Mouse (Mus musculus) liver, postnatal 0 days (tissue): ENCODE data around the gene Bicra. TPM values are rescaled to one million over a fixed set of nuclear protein-coding genes. Genes with fewer than 3 reads are reported as not detected.

Experiments
- ATAC-seq: fragments of 200-750 bp; cut with Nextera tagmentation; 2 replicates; pipeline ENCODE4 v1.8.0; 2017; ENCODE audit warnings: mild to moderate bottlenecking, moderate library complexity
- DNase-seq: peaks from one replicate; pipeline ENCODE4 v3.0.0-alpha.2; 2016
- H3K27ac ChIP-seq: fragments of 300-500 bp; sonication (generic); 2 replicates; pipeline ENCODE4 v1.5.1; 2014; ENCODE audit warnings: antibody characterized with exemption, moderate library complexity, mild to moderate bottlenecking, low read depth
- H3K27me3 ChIP-seq: fragments of 300-500 bp; sonication (generic); 2 replicates; pipeline ENCODE4 v1.6.1; 2014; ENCODE audit warnings: low read length, control low read depth, mixed read lengths; ENCODE audit not compliant: insufficient read depth
- H3K36me3 ChIP-seq: fragments of 300-500 bp; sonication (generic); replicated peaks from 2 replicates; pipeline ENCODE4 v1.6.1; 2014; ENCODE audit warnings: mild to moderate bottlenecking, control low read depth, low read length, moderate library complexity, mixed read lengths; ENCODE audit not compliant: insufficient read depth
- H3K4me1 ChIP-seq: fragments of 300-500 bp; sonication (generic); 2 replicates; pipeline ENCODE4 v1.6.1; 2014; ENCODE audit warnings: antibody characterized with exemption, mild to moderate bottlenecking, control low read depth; ENCODE audit not compliant: insufficient read depth
- H3K4me2 ChIP-seq: fragments of 300-500 bp; sonication (generic); 2 replicates; pipeline ENCODE4 v1.6.1; 2014; ENCODE audit warnings: low read depth, mild to moderate bottlenecking, low read length, moderate library complexity, mixed read lengths
- H3K4me3 ChIP-seq: fragments of 300-500 bp; sonication (generic); 2 replicates; pipeline ENCODE4 v1.5.1; 2014; ENCODE audit warnings: low read depth, low read length
- H3K9ac ChIP-seq: fragments of 300-500 bp; sonication (generic); replicated peaks from 2 replicates; pipeline ENCODE4 v1.6.1; 2014; ENCODE audit warnings: mild to moderate bottlenecking, moderate library complexity
- H3K9me3 ChIP-seq: fragments of 300-500 bp; sonication (generic); 2 replicates; pipeline ENCODE4 v1.6.1; 2016; ENCODE audit warnings: mild to moderate bottlenecking, control low read depth, low read length, mixed read lengths
- CTCF ChIP-seq: sonication (generic); IDR thresholded peaks from 2 replicates; pipeline ENCODE4 v1.5.1; 2016; ENCODE audit warnings: antibody characterized with exemption, low read depth
- EP300 ChIP-seq: IDR thresholded peaks from 2 replicates; pipeline ENCODE4 v1.6.1; 2016; ENCODE audit warnings: antibody characterized with exemption, low read depth, mild to moderate bottlenecking
- WGBS: fragments of 180-500 bp; shearing (Covaris S2); extraction: QIAGEN DNeasy Blood & Tissue Kit; methylation state at CpG from one replicate; pipeline ENCODE4 v1.1.7; 2014; ENCODE audit not compliant: insufficient replicate concordance; 5-methylcytosine and 5-hydroxymethylcytosine counted together
- polyA plus RNA-seq: library from polyadenylated mRNA; unstranded; fragments of >200 nt; fragmentation: Nextera tagmentation; extraction: Ambion mirVana; gene quantifications from 2 replicates; pipeline ENCODE4 v1.2.1, GENCODE M21; 2015

The Bicra gene
- polyA plus RNA-seq, 1 experiment from 2014 or later, result 1.0 TPM

DNA sequence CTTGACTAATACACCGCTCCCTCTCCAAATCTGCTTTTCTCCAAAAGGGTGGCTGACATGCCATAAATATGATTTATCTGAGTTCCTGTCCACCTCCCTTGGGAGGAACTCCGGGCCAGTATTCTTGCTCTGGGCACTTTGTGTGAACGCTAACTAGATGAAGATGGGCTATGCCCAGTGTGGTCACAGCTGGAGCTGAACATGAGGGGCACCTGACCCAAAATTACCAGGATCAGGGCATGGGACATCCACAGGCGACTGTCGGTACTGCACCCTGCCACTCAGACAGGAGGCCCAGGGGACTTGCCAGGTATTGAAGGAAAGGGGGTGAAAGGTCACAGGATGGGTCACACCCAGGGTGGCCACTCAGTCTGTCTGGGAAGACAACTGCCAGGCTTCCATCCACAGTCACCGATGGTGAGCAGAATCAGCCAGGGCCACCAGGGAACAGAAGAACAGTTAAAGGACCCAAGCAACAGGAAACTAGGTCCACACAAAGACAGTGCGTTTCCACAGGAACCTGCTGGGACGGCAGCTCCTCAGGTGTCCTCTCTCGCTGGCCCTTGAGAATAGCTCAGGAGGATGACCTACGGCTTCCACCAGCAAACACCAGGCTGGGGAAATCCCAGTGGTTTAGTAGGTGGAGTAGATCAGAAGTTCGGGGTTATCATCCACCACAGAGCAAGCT is 35.0 kb downstream of the Bicra start:
- Histone ChIP-seq H3K9me3 (no peaks in the 10 kb centered on the region), H3K36me3 (no peaks in the 10 kb centered on the region), H3K27ac (no peak overlapping the region), H3K4me3 (no peak overlapping the region), H3K9ac (no peak overlapping the region), H3K4me2 (no peak overlapping the region), H3K27me3 (no peaks in the 10 kb centered on the region), H3K4me1 (peaks cover 55% of the 10 kb centered on the region)
- DNase-seq (peak; percentile 62), ATAC-seq (peak; percentile 62)
- TF ChIP-seq EP300, result no peak
- peak; percentile 74 for TF ChIP-seq CTCF
- WGBS, result 75% methylated on average over 11 of the region's 11 CpGs

GRCm38 (mm10) chr7:16011418-16012085 is 36.2 kb downstream of the Bicra start:
- DNase-seq (no peak), ATAC-seq (no peak)
- Histone ChIP-seq H3K27me3 (no peaks in the 10 kb centered on the region), H3K4me2 (peak overlapping the region; percentile 34; the same call in 1 of the 2 replicates), H3K27ac (no peak overlapping the region), H3K9me3 (no peaks in the 10 kb centered on the region), H3K36me3 (no peaks in the 10 kb centered on the region), H3K9ac (no peak overlapping the region), H3K4me3 (no peak overlapping the region), H3K4me1 (peaks cover 50% of the 10 kb centered on the region)
- WGBS, result 29% methylated on average over 7 of the region's 7 CpGs
- TF ChIP-seq CTCF, result no peak
- no peak for TF ChIP-seq EP300

DNA sequence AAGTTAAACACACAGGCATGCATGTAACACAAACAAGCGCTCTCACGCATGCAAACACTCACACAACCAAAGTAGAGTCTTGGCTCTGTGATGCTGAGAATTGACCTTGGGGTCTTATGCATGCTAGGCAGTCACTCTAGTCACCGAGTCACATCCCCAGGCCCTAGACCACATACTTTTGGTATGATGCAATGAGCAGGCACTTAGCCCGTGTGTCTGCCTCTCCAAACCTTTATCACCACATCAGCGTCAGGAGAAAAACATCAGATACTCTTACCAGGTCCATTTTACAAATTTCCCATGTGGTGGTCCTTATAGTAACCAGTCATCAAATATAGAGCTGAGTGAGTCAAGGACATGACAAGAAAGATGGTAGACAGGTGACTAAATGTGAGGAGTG is 37.1 kb downstream of the Bicra start:
- WGBS, result 72% methylated on average over 5 of the region's 5 CpGs
- H3K4me2 ChIP-seq, result no peak overlapping the region
- no peak overlapping the region for H3K4me3 ChIP-seq
- ATAC-seq (no peak), DNase-seq (no peak)
- no peaks in the 10 kb centered on the region for H3K36me3 ChIP-seq
- H3K27ac ChIP-seq, result no peak overlapping the region
- H3K9me3 ChIP-seq, result no peaks in the 10 kb centered on the region
- H3K27me3 ChIP-seq, result no peaks in the 10 kb centered on the region
- peaks cover 47% of the 10 kb centered on the region for H3K4me1 ChIP-seq
- H3K9ac ChIP-seq, result no peak overlapping the region
- TF ChIP-seq CTCF, result no peak
- no peak for TF ChIP-seq EP300

GRCm38 (mm10) chr7:16009636-16010035 is 38.1 kb downstream of the Bicra start:
- H3K9ac ChIP-seq, result no peak overlapping the region
- H3K27me3 ChIP-seq, result no peaks in the 10 kb centered on the region
- no peaks in the 10 kb centered on the region for H3K36me3 ChIP-seq
- H3K27ac ChIP-seq, result no peak overlapping the region
- WGBS, result 84% methylated on average over 7 of the region's 7 CpGs
- no peak for ATAC-seq
- H3K4me2 ChIP-seq, result no peak overlapping the region
- H3K9me3 ChIP-seq, result no peaks in the 10 kb centered on the region
- H3K4me3 ChIP-seq, result no peak overlapping the region
- DNase-seq, result no peak
- TF ChIP-seq EP300, result no peak
- TF ChIP-seq CTCF, result no peak
- peaks cover 37% of the 10 kb centered on the region for H3K4me1 ChIP-seq

GRCm38 (mm10) chr7:16005020-16005419 is 42.7 kb downstream of the Bicra start:
- Histone ChIP-seq H3K9me3 (no peaks in the 10 kb centered on the region), H3K9ac (no peak overlapping the region), H3K36me3 (no peaks in the 10 kb centered on the region), H3K4me1 (peaks cover 24% of the 10 kb centered on the region), H3K4me3 (no peak overlapping the region), H3K27ac (no peak overlapping the region), H3K4me2 (no peak overlapping the region), H3K27me3 (no peaks in the 10 kb centered on the region)
- WGBS, result 83% methylated on average over 3 of the region's 3 CpGs
- no peak for DNase-seq
- no peak for TF ChIP-seq EP300
- no peak for ATAC-seq

DNA sequence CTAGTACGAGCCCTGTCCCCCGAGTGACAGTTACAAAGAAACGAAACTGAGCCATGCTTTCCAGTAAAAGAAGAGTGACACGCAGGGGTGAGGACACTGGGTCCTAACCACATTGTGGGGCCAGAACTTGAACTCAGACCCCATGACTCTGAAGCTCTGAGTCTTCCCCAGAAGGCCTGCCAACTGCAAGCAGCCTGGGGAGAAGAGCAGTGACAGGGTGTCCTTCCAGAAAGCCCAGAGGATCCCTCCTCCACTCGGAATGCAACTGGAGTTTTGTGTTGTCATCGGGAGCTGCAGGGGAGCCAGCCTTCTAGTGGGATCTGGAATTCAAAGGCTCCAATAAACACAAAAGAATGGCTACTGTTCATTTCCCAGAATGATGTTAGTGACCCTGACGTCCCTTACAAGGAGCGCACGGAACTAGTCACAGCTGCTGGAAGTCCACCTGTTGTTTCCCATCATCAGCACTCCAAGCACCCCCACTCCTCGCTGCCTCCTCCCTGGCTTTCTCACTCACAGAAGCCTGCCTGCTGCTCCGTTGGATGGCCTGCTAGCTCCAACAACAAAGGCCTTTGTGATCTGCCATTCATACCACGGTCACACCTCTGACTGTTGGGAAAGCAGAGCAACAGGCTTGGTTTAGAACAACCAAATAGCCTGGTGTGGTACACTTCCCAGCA is 43.4 kb downstream of the Bicra start:
- no peak overlapping the region for H3K9ac ChIP-seq
- H3K27me3 ChIP-seq, result no peaks in the 10 kb centered on the region
- peaks cover 24% of the 10 kb centered on the region for H3K4me1 ChIP-seq
- ATAC-seq, result no peak
- no peak for DNase-seq
- H3K36me3 ChIP-seq, result peaks cover 3% of the 10 kb centered on the region
- no peak overlapping the region for H3K4me3 ChIP-seq
- H3K9me3 ChIP-seq, result no peaks in the 10 kb centered on the region
- TF ChIP-seq CTCF (no peak), EP300 (no peak)
- WGBS, result 78% methylated on average over 12 of the region's 12 CpGs
- no peak overlapping the region for H3K4me2 ChIP-seq
- no peak overlapping the region for H3K27ac ChIP-seq
